Mouse (Mus musculus) kidney, embryonic 16.5 days (tissue): ENCODE data around the gene Gm17018. TPM values are rescaled to one million over a fixed set of nuclear protein-coding genes. Genes with fewer than 3 reads are reported as not detected.

Experiments used
- polyA plus RNA-seq: library from polyadenylated mRNA; unstranded; fragments of >200 nt; fragmentation: Nextera tagmentation; extraction: Ambion mirVana; gene quantifications from 2 replicates; pipeline ENCODE4 v1.2.1, GENCODE M21; 2015

Gm17018 gene
- polyA plus RNA-seq, 1 experiment from 2014 or later, result 52.9 TPM

Other genes starting within 250 kb of the Gm17018 start
- gene Btrc, start 196.9 kb upstream of the Gm17018 start, polyA plus RNA-seq, result 53.7 and 54.3 TPM in 2 replicates
- 20.4 and 21.9 TPM in 2 replicates for gene Poll, start 84 bp upstream of the Gm17018 start, polyA plus RNA-seq
- 7.2 and 7.9 TPM in 2 replicates for gene Fbxw4, start 99.7 kb downstream of the Gm17018 start, polyA plus RNA-seq
- 13.0 and 15.5 TPM in 2 replicates for gene Fgf8, start 182.3 kb downstream of the Gm17018 start, polyA plus RNA-seq
- gene Npm3, start 189.0 kb downstream of the Gm17018 start, polyA plus RNA-seq, result 16.3 and 18.1 TPM in 2 replicates
- gene Mgea5, start 223.2 kb downstream of the Gm17018 start, polyA plus RNA-seq, result 42.9 and 52.3 TPM in 2 replicates